Mouse (Mus musculus) lung, postnatal 0 days (tissue): ENCODE results near the gene R3hdml. TPM values are rescaled to one million over a fixed set of nuclear protein-coding genes. Genes with fewer than 3 reads are reported as not detected.

Experiments
- ATAC-seq: fragments of 200-750 bp; cut with Nextera tagmentation; 2 replicates; pipeline ENCODE4 v1.8.0; 2017; ENCODE audit warnings: moderate library complexity
- DNase-seq: peaks from one replicate; pipeline ENCODE4 v3.0.0-alpha.2; 2016; ENCODE audit warnings: low spot score
- H3K27ac ChIP-seq: fragments of 300-500 bp; sonication (generic); 2 replicates; pipeline ENCODE4 v1.5.1; 2014; ENCODE audit warnings: antibody characterized with exemption, mild to moderate bottlenecking, low read length, mixed read lengths
- H3K27me3 ChIP-seq: fragments of 300-500 bp; sonication (generic); replicated peaks from 2 replicates; pipeline ENCODE4 v1.6.1; 2014; ENCODE audit warnings: low read length, mixed read lengths; ENCODE audit not compliant: insufficient read depth
- H3K36me3 ChIP-seq: fragments of 300-500 bp; sonication (generic); 2 replicates; pipeline ENCODE4 v1.6.1; 2014; ENCODE audit warnings: low read length, mixed read lengths; ENCODE audit not compliant: insufficient read depth
- H3K4me1 ChIP-seq: fragments of 300-500 bp; sonication (generic); 2 replicates; pipeline ENCODE4 v1.6.1; 2014; ENCODE audit warnings: antibody characterized with exemption, low read depth, low read length, mixed read lengths; ENCODE audit not compliant: insufficient read depth
- H3K4me2 ChIP-seq: fragments of 300-500 bp; sonication (generic); replicated peaks from 2 replicates; pipeline ENCODE4 v1.6.1; 2014; ENCODE audit warnings: low read depth, mild to moderate bottlenecking, low read length, moderate library complexity, mixed read lengths
- H3K4me3 ChIP-seq: fragments of 300-500 bp; sonication (generic); 2 replicates; pipeline ENCODE4 v1.5.1; 2014; ENCODE audit warnings: low read depth, low read length
- H3K9ac ChIP-seq: fragments of 300-500 bp; sonication (generic); replicated peaks from 2 replicates; pipeline ENCODE4 v1.6.1; 2014; ENCODE audit warnings: low read depth, mild to moderate bottlenecking
- H3K9me3 ChIP-seq: fragments of 300-500 bp; sonication (generic); 2 replicates; pipeline ENCODE4 v1.6.1; 2016; ENCODE audit warnings: low read length, mixed read lengths
- CTCF ChIP-seq: IDR thresholded peaks from 2 replicates; pipeline ENCODE4 v1.5.1; 2016; ENCODE audit warnings: antibody characterized with exemption, mild to moderate bottlenecking
- EP300 ChIP-seq: IDR thresholded peaks from 2 replicates; pipeline ENCODE4 v1.6.1; 2016; ENCODE audit warnings: antibody characterized with exemption, mild to moderate bottlenecking, control low read depth
- WGBS: fragments of 180-500 bp; shearing (Covaris S2); extraction: QIAGEN DNeasy Blood & Tissue Kit; methylation state at CpG from one replicate; pipeline ENCODE4 v1.1.7; 2014; 5-methylcytosine and 5-hydroxymethylcytosine counted together
- polyA plus RNA-seq: library from polyadenylated mRNA; unstranded; fragments of >200 nt; fragmentation: Nextera tagmentation; extraction: Ambion mirVana; gene quantifications from 2 replicates; pipeline ENCODE4 v1.2.1, GENCODE M21; 2015

R3hdml gene
- polyA plus RNA-seq, 1 experiment from 2014 or later: 0.18 TPM

- Histone ChIP-seq H3K27me3 (no peaks in the 10 kb centered on the region), H3K9me3 (no peaks in the 10 kb centered on the region), H3K9ac (no peak overlapping the region), H3K27ac (no peak overlapping the region), H3K36me3 (no peaks in the 10 kb centered on the region), H3K4me1 (no peaks in the 10 kb centered on the region), H3K4me2 (no peak overlapping the region), H3K4me3 (no peak overlapping the region)
- TF ChIP-seq CTCF: no peak
- TF ChIP-seq EP300: no peak
- ATAC-seq (peak; percentile 72), DNase-seq (peak; percentile 74)
- WGBS: 9% methylated on average over 5 of the region's 5 CpGs
Observed at GRCm38 (mm10) chr2:163493976-163494375, 1.9 kb downstream of the R3hdml start.

GRCm38 (mm10) chr2:163494456-163494855 lies 2.3 kb downstream of the R3hdml start:
- no peak overlapping the region for H3K27ac ChIP-seq
- H3K4me3 ChIP-seq: no peak overlapping the region
- ATAC-seq: no peak
- H3K9ac ChIP-seq: no peak overlapping the region
- H3K27me3 ChIP-seq: no peaks in the 10 kb centered on the region
- WGBS: 20% methylated on average over 6 of the region's 6 CpGs
- H3K9me3 ChIP-seq: no peaks in the 10 kb centered on the region
- no peaks in the 10 kb centered on the region for H3K4me1 ChIP-seq
- TF ChIP-seq EP300 (no peak), CTCF (no peak)
- H3K36me3 ChIP-seq: no peaks in the 10 kb centered on the region
- H3K4me2 ChIP-seq: no peak overlapping the region
- no peak for DNase-seq

- Histone ChIP-seq H3K4me3 (no peak overlapping the region), H3K4me2 (no peak overlapping the region), H3K36me3 (no peaks in the 10 kb centered on the region), H3K27ac (no peak overlapping the region), H3K4me1 (no peaks in the 10 kb centered on the region), H3K27me3 (no peaks in the 10 kb centered on the region), H3K9me3 (no peaks in the 10 kb centered on the region), H3K9ac (no peak overlapping the region)
- TF ChIP-seq CTCF (no peak), EP300 (no peak)
- WGBS: 64% methylated on average over 2 of the region's 2 CpGs
- ATAC-seq (no peak), DNase-seq (no peak)
Observed at GRCm38 (mm10) chr2:163502219-163502618, 10.1 kb downstream of the R3hdml start.

GRCm38 (mm10) chr2:163503191-163503590 lies 11.1 kb downstream of the R3hdml start:
- H3K27ac ChIP-seq: no peak overlapping the region
- no peaks in the 10 kb centered on the region for H3K27me3 ChIP-seq
- WGBS: 69% methylated on average over 7 of the region's 7 CpGs
- no peak for TF ChIP-seq EP300
- TF ChIP-seq CTCF: no peak
- no peak overlapping the region for H3K4me3 ChIP-seq
- ATAC-seq: no peak
- no peak for DNase-seq
- no peak overlapping the region for H3K4me2 ChIP-seq
- H3K4me1 ChIP-seq: no peaks in the 10 kb centered on the region
- H3K9ac ChIP-seq: no peak overlapping the region
- no peaks in the 10 kb centered on the region for H3K36me3 ChIP-seq
- no peaks in the 10 kb centered on the region for H3K9me3 ChIP-seq

- Histone ChIP-seq H3K4me1 (no peaks in the 10 kb centered on the region), H3K4me2 (no peak within 1 kb of the TSS), H3K27me3 (no peaks in the 10 kb centered on the region), H3K9me3 (no peaks in the 10 kb centered on the region), H3K9ac (no peak within 1 kb of the TSS), H3K36me3 (no peaks in the 10 kb centered on the region), H3K4me3 (no peak within 1 kb of the TSS), H3K27ac (no peak within 1 kb of the TSS)
- 69% methylated on average over 10 of the region's 10 CpGs for WGBS
- ATAC-seq: no peak
- DNase-seq: no peak
- TF ChIP-seq EP300 (no peak), CTCF (no peak)
Observed at GRCm38 (mm10) chr2:163506300-163507004, 14.3 kb downstream of the R3hdml start, which contains the start of gene Hnf4a. TSS of gene Hnf4a (plus strand) at chr2:163506808.

- H3K27ac ChIP-seq: no peak overlapping the region
- no peaks in the 10 kb centered on the region for H3K27me3 ChIP-seq
- no peak overlapping the region for H3K4me2 ChIP-seq
- TF ChIP-seq CTCF (peak; percentile 33), EP300 (no peak)
- ATAC-seq (no peak), DNase-seq (no peak)
- H3K4me1 ChIP-seq: no peaks in the 10 kb centered on the region
- WGBS: 79% methylated on average over 7 of the region's 7 CpGs
- H3K9ac ChIP-seq: no peak overlapping the region
- no peak overlapping the region for H3K4me3 ChIP-seq
- H3K36me3 ChIP-seq: no peaks in the 10 kb centered on the region
- H3K9me3 ChIP-seq: no peaks in the 10 kb centered on the region
Observed at GRCm38 (mm10) chr2:163525761-163526243, 33.7 kb downstream of the R3hdml start.
